Mouse (Mus musculus): Measurements from ENCODE around the gene Pheta1. TPM values are rescaled to one million over a fixed set of nuclear protein-coding genes. Genes with fewer than 3 reads are reported as not detected.
A peak's percentile ranks its signal among the peaks of the same experiment; 100 is the strongest.

Pheta1 gene
- 36.2 and 41.1 TPM in 2 replicates for polyA plus RNA-seq (2015; fragmentation: Nextera tagmentation; extraction: Ambion mirVana)

DNA sequence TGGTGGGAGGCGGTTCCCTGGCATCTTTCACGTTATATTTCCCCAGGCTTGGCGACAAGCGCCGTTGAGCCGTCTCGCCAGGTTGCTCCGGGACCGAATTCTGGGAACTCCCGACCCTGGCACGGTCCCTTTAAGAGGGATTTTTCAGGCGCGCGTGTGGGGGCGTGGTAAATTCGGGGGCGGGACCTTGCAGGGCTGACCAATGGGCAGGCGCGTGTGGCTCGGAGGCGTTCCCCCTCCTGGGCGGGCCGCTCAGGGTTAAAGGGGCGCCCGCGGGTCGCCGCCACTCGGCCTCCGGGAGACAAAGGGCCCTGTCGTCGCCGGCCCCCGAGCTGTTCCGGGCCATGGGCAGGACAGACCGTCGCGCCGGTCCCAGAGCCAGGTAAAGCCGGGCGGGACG lies at the start of gene Pheta1:
Pheta1 (plus strand) TSS at position 242 of the 400 bp plus-strand sequence.
- 1% methylated on average over 42 of the region's 42 CpGs for WGBS
- Histone ChIP-seq H3K9me3 (no peaks in the 10 kb centered on the region), H3K4me2 (peak within 1 kb of the TSS; percentile 81), H3K9ac (peak within 1 kb of the TSS; percentile 89), H3K4me1 (peaks cover 32% of the 10 kb centered on the region), H3K36me3 (peaks cover 30% of the 10 kb centered on the region), H3K27me3 (peaks cover 18% of the 10 kb centered on the region), H3K4me3 (peak within 1 kb of the TSS; percentile 88), H3K27ac (peak within 1 kb of the TSS; percentile 83)
- peak; percentile 78 for ATAC-seq (ENCODE audit: insufficient number of reproducible peaks, insufficient read depth, low FRiP score, low TSS enrichment, low read depth)

DNA sequence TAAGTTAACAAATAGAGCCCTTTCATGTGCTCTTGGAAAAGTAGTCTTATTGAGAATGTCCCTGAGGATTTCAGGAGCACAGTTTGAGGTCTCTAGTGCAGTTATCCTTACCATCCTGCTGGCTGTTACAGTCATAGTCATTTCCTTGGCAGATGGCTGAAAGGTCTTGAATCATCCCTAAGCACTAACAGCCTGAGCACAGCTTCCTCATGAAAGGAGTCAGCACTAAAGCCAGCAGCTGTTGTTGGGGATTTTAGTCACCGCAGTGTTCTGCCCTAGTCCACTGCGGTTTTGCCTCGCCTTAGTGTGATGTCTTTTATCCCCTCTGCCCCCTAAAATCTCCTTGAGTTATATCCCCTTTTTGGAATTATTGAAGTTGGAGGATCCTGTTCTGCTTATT lies 41.6 kb upstream of the Pheta1 start:
- H3K4me2 ChIP-seq: no peak overlapping the region
- peak overlapping the region; percentile 16; the same call in 1 of the 2 replicates for H3K27ac ChIP-seq
- H3K27me3 ChIP-seq: no peaks in the 10 kb centered on the region
- no peaks in the 10 kb centered on the region for H3K9me3 ChIP-seq
- 84% methylated on average over 3 of the region's 3 CpGs for WGBS
- no peak overlapping the region for H3K9ac ChIP-seq
- no peak overlapping the region for H3K4me3 ChIP-seq
- H3K36me3 ChIP-seq: peaks cover 77% of the 10 kb centered on the region
- H3K4me1 ChIP-seq: 0 out of 2 replicates have a peak, but pooled peaks cover 3% of the 10 kb centered on the region
- no peak for ATAC-seq (ENCODE audit: insufficient number of reproducible peaks, insufficient read depth, low FRiP score, low TSS enrichment, low read depth)

DNA sequence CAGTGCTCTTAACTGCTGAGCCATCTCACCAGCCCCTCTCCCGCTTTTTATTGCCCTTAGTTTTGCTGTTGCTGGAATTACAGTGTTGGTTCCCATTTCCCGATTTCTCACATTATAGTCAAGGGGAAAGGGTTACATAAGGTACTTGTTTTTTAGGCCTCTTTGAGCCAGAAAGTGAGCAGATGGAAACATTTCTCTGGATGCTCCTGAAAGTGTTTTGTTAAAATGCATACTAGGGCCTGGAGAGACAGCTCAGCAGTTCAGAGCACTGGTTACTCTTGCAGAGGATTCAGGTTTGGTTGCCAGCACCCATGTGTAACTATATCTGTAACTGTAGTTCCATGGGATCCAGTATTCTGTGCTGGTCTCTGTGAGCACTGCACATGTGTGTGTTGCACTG lies 40.6 kb upstream of the Pheta1 start:
- no peak for ATAC-seq (ENCODE audit: insufficient number of reproducible peaks, insufficient read depth, low FRiP score, low TSS enrichment, low read depth)
- H3K36me3 ChIP-seq: peaks cover 79% of the 10 kb centered on the region
- no peak overlapping the region for H3K9ac ChIP-seq
- 81% methylated on average over 2 of the region's 2 CpGs for WGBS
- no peak overlapping the region for H3K27ac ChIP-seq
- H3K4me2 ChIP-seq: no peak overlapping the region
- no peaks in the 10 kb centered on the region for H3K27me3 ChIP-seq
- no peaks in the 10 kb centered on the region for H3K9me3 ChIP-seq
- H3K4me1 ChIP-seq: 0 out of 2 replicates have a peak, but pooled peaks cover 3% of the 10 kb centered on the region
- H3K4me3 ChIP-seq: no peak overlapping the region

DNA sequence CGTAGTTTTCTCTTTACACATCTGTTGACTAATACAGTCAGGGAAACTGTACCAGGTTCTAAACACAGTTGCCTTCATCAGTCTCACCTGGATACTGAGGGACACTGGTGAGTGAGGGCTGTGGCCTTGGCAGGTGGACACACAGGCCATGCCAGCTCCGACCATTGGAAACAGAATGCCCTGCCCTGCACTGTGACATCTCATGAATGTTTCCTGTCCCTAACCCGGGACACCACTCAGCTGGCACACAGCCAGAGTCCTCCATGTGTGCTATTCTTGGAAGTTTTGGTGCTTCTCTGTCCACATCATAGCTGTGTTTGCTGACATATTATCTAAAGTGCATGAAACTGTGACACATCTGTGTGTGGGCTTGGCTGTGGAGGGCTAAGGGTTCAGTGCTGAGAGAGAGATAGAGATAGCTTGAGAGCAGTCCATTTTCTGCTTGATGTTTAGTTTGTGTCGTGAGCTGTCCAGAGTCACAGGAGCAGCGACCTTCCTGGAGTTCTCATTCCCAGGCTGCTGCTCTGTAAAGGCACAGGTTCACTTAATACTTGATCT lies 39.0 kb upstream of the Pheta1 start:
- peaks cover 5% of the 10 kb centered on the region; the same call in 1 of the 2 replicates for H3K4me1 ChIP-seq
- no peak overlapping the region for H3K9ac ChIP-seq
- WGBS: 76% methylated on average over 5 of the region's 5 CpGs
- H3K4me3 ChIP-seq: no peak overlapping the region
- no peak overlapping the region for H3K4me2 ChIP-seq
- no peak overlapping the region for H3K27ac ChIP-seq
- H3K27me3 ChIP-seq: no peaks in the 10 kb centered on the region
- H3K9me3 ChIP-seq: no peaks in the 10 kb centered on the region
- ATAC-seq (ENCODE audit: insufficient number of reproducible peaks, insufficient read depth, low FRiP score, low TSS enrichment, low read depth): no peak
- H3K36me3 ChIP-seq: peaks cover 77% of the 10 kb centered on the region

DNA sequence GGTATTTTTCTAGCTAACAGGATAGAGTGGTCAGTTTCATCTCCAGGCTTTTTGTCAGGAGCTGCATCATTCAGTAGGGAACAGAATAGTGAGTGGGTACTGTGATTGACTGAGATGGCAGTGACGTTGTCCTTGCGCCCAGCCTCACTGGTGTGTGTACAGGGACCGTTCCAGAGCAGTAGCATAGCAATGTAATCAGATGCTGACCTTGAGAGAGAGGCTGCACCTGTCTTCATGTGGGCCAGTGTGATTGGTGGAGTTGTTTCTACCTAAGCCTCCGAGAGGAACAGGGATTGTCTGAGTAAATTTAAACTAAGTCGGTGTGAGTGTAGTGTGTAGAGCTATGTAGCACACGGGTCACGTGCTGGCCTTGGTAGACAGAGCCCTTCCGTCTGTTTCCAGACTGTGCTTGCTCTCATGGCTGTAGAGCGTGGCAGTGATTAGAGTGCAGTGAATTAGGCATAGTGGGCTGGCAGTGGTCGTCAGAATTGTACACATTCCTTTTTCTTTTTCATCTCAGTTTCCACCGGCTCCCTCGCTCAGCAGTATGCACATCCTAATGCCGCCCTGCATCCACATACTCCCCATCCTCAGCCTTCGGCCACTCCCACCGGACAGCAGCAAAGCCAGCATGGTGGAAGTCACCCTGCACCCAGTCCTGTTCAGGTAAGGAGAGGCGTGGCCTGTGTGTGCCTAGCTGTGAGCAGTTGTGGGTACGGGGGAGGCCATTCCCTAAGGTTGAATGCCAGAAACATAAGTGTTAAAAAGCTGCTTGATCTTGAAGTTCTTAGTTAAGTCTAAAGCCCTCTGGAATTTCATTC lies 38.2 kb upstream of the Pheta1 start:
- H3K9ac ChIP-seq: no peak overlapping the region
- H3K4me1 ChIP-seq: peaks cover 5% of the 10 kb centered on the region; the same call in 1 of the 2 replicates
- ATAC-seq (ENCODE audit: insufficient number of reproducible peaks, insufficient read depth, low FRiP score, low TSS enrichment, low read depth): no peak
- 79% methylated on average over 17 of the region's 17 CpGs for WGBS
- H3K36me3 ChIP-seq: peaks cover 79% of the 10 kb centered on the region
- no peak overlapping the region for H3K4me3 ChIP-seq
- H3K9me3 ChIP-seq: no peaks in the 10 kb centered on the region
- no peaks in the 10 kb centered on the region for H3K27me3 ChIP-seq
- no peak overlapping the region for H3K27ac ChIP-seq
- no peak overlapping the region for H3K4me2 ChIP-seq

DNA sequence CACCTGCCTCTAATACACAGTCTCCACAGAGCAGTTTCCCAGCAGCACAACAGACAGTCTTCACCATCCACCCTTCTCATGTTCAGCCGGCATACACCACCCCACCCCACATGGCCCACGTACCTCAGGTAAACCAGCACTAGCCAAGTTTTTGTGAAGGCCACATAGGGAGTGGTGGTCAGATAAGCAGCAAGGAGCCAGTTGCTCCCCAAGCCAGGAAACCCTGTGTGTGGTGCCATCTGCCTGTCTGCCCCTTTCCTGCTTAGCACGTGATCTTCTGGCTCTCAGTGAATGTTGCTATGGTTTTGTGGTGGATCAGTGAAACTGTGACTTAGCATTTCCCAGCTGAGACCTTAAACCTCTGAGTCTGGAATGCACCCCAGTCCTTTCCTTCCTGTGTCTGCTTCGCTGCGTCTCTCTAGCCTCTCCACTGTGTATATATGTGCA lies 37.3 kb upstream of the Pheta1 start:
- no peak for ATAC-seq (ENCODE audit: insufficient number of reproducible peaks, insufficient read depth, low FRiP score, low TSS enrichment, low read depth)
- H3K36me3 ChIP-seq: peaks cover 81% of the 10 kb centered on the region
- no peaks in the 10 kb centered on the region for H3K27me3 ChIP-seq
- no peaks in the 10 kb centered on the region for H3K9me3 ChIP-seq
- H3K9ac ChIP-seq: no peak overlapping the region
- H3K27ac ChIP-seq: 0 out of 2 replicates have a peak overlapping the region, but pooled peaks have one; percentile 7
- H3K4me3 ChIP-seq: no peak overlapping the region
- H3K4me2 ChIP-seq: no peak overlapping the region
- H3K4me1 ChIP-seq: peaks cover 5% of the 10 kb centered on the region; the same call in 1 of the 2 replicates
- 89% methylated on average over 5 of the region's 5 CpGs for WGBS

DNA sequence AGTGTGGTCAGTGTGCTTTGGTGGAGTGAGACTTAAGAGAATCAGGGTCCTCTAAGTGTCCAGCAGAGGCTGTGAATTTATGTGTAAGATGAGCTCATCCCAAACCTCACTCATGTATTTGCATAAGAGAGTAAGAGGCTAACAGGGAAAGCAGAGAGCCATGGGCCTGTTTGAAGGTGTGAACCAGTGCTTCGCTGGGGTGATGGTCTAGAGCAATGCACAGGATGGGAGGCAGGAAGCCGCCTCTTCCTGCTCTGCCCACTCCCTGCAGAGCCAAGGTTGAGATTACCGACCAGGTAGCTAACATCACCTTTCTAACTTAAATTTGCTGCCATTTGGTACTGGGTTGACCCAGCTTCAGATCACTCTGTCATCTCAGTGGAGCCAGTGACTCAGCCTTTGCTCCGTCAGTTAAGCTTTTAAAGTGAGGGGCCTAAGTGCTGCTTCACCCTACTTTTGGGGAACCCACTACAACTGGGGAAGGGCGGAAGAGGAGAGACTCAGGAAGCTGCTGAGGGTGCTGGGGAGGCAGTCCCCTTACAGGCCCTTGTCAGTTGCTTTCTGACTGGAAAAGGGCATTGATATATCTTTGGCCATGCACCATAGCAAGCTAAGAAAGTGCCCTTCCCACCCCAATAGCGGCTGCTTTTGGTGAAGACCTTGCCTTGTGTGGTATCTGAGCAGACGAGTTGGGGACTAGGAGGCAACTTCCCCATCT lies 36.1 kb upstream of the Pheta1 start:
- no peak for ATAC-seq (ENCODE audit: insufficient number of reproducible peaks, insufficient read depth, low FRiP score, low TSS enrichment, low read depth)
- 0 out of 2 replicates have a peak overlapping the region, but pooled peaks have one; percentile 33 for H3K27ac ChIP-seq
- no peak overlapping the region for H3K4me3 ChIP-seq
- WGBS: 90% methylated on average over 7 of the region's 7 CpGs
- H3K4me2 ChIP-seq: no peak overlapping the region
- no peak overlapping the region for H3K9ac ChIP-seq
- no peaks in the 10 kb centered on the region for H3K9me3 ChIP-seq
- peaks cover 2% of the 10 kb centered on the region; the same call in 1 of the 2 replicates for H3K4me1 ChIP-seq
- H3K27me3 ChIP-seq: no peaks in the 10 kb centered on the region
- H3K36me3 ChIP-seq: peaks cover 86% of the 10 kb centered on the region

DNA sequence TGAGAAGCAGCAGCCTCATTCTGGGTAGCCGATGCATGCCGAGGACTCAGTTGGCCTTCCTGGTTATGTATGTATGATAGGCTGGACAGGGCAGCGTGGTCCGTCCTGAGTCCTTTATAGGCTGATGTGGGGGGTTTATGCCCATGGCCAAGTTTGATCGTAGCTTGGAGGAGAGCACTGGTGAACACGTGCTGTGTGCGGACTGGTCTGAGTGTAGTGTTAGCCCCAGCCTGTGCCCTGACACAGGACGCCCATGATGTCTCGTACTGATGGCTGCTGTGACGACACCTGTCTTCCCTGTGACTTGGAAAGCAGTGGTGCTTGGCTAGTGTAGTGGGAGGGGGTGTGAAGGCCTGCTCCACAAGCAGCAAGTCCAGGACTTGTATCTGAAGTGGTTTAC lies 35.0 kb upstream of the Pheta1 start:
- Histone ChIP-seq H3K4me2 (no peak overlapping the region), H3K9ac (no peak overlapping the region), H3K4me3 (no peak overlapping the region), H3K9me3 (no peaks in the 10 kb centered on the region), H3K27ac (peak overlapping the region; percentile 4; the same call in 1 of the 2 replicates), H3K27me3 (no peaks in the 10 kb centered on the region), H3K36me3 (peaks cover 91% of the 10 kb centered on the region), H3K4me1 (peaks cover 2% of the 10 kb centered on the region; the same call in 1 of the 2 replicates)
- no peak for ATAC-seq (ENCODE audit: insufficient number of reproducible peaks, insufficient read depth, low FRiP score, low TSS enrichment, low read depth)
- 90% methylated on average over 10 of the region's 10 CpGs for WGBS

DNA sequence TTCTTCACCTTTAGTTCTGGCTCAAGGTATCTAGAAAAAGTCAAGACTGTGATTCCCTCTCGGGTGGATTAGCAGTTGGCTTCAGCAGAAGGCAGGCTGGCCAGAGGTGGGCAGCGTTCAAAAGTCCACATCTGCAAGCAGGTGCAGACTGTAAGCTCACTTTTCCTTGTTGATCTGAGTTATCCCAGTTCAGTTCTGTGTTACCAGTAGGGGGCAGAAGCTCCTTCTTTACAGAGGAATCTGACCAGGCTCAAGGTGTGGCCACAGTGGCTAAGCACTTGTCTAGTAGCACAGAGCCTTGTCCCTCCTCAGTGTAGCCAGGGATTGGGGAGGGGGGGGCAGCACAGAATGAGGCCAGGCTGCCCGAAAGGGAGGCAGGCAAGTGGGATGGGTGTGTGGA lies 33.7 kb upstream of the Pheta1 start:
- H3K4me2 ChIP-seq: no peak overlapping the region
- no peak overlapping the region for H3K4me3 ChIP-seq
- WGBS: 58% methylated on average over 3 of the region's 3 CpGs
- ATAC-seq (ENCODE audit: insufficient number of reproducible peaks, insufficient read depth, low FRiP score, low TSS enrichment, low read depth): no peak
- H3K27ac ChIP-seq: no peak overlapping the region
- no peaks in the 10 kb centered on the region for H3K9me3 ChIP-seq
- no peak overlapping the region for H3K9ac ChIP-seq
- peaks cover 97% of the 10 kb centered on the region for H3K36me3 ChIP-seq
- H3K4me1 ChIP-seq: peaks cover 5% of the 10 kb centered on the region
- no peaks in the 10 kb centered on the region for H3K27me3 ChIP-seq

DNA sequence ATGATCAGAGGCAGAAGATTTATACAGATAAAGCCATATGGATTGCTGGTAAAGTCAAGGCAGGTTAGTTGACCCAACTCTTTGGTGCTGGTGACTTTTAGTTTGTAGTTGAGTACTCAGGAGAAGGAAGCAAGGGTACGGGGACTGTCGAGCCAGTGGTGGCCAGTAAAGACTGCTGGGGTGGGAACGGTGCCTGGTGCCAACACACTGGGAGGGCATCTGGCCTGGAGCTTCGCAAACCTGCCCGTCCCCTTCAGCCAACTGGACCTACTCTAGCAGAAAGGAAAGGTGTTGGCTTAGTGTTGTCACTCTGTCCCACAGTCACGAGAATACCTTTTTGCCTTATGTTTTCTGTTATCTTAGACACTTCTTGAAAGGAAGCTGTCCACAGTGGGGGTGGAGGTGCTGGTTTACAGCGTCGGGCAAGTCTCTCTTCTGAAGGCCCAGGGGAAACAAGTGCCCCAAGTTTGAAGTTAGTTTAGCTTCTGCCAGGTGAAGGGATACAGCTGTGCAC lies 32.9 kb upstream of the Pheta1 start:
- H3K4me1 ChIP-seq: peaks cover 8% of the 10 kb centered on the region
- H3K4me3 ChIP-seq: no peak overlapping the region
- H3K36me3 ChIP-seq: peaks cover 96% of the 10 kb centered on the region
- no peaks in the 10 kb centered on the region for H3K27me3 ChIP-seq
- no peak overlapping the region for H3K27ac ChIP-seq
- WGBS: 92% methylated on average over 8 of the region's 8 CpGs
- H3K9me3 ChIP-seq: no peaks in the 10 kb centered on the region
- H3K9ac ChIP-seq: no peak overlapping the region
- ATAC-seq (ENCODE audit: insufficient number of reproducible peaks, insufficient read depth, low FRiP score, low TSS enrichment, low read depth): no peak
- H3K4me2 ChIP-seq: no peak overlapping the region

DNA sequence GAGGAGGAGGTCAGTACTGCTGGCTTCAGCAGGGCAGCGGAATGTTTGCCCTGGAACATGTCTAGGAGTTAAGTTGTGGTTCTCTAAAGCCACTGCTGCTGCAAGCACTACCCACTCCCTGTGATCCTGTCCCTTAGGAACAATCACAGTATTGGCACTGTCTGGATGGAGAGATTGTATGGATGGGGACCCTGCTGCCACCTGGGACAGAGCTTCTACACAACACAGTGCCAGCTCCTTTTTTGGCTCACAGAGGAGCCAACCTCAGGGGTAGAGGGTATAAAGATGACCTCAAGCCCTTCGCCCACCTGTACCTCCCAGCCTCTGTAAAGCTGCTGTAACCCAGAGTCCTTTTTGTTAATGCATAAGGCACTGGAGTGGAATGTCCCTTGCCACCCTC lies 32.2 kb upstream of the Pheta1 start:
- H3K36me3 ChIP-seq: peaks cover 96% of the 10 kb centered on the region
- no peak overlapping the region for H3K9ac ChIP-seq
- no peaks in the 10 kb centered on the region for H3K27me3 ChIP-seq
- ATAC-seq (ENCODE audit: insufficient number of reproducible peaks, insufficient read depth, low FRiP score, low TSS enrichment, low read depth): no peak
- H3K4me3 ChIP-seq: no peak overlapping the region
- no peak overlapping the region for H3K4me2 ChIP-seq
- no peak overlapping the region for H3K27ac ChIP-seq
- peaks cover 8% of the 10 kb centered on the region for H3K4me1 ChIP-seq
- 95% methylated on average over 2 of the region's 2 CpGs for WGBS
- H3K9me3 ChIP-seq: no peaks in the 10 kb centered on the region
